Mouse (Mus musculus): ENCODE measurements around the gene Csf2rb2. TPM values are rescaled to one million over a fixed set of nuclear protein-coding genes. Genes with fewer than 3 reads are reported as not detected.
"Not testable (repeated sequence)": the region's sequence is repeated elsewhere in the genome, so short reads cannot be mapped to it uniquely, and the experiment has no call there.

The Csf2rb2 gene
- total RNA-seq, 2 experiments from 2014 or later, result 0.38 to 1.1 TPM

DNA sequence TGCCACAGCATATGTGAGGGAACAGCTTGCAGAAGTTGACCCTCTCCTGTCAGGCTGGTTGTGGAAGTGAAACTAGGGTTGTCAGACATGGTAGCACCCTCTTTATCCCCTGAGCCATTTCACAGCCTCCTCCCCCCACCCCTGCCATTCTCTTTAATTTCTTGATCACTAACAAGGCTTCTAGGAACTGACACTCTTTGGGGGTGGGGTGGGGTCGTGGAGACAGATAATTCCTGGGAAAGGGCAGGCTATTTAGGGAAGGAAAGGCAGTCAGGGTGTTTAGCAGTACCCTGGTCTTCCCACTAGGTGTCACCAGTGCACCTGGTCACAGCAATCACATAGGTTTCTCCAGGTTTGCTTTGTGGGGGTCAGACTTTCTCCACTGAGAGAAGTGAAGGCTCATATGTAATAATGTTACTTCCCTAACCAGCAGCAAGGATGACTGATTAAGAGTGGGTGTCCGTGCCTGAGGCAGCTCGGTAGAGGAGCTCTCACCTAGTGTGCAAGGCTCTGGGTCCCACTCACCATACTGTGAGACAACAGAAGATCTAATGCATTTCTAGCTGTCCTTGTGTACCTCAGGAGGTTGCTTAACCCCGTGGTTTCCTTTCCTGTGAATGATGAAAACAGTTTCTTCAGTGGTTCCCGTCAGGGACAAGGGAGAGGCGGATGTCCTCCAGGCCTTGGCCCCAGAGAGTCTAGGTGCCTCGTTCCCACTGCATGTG, 48.0 kb downstream of the Csf2rb2 start:
- DNase-seq, result no peak

DNA sequence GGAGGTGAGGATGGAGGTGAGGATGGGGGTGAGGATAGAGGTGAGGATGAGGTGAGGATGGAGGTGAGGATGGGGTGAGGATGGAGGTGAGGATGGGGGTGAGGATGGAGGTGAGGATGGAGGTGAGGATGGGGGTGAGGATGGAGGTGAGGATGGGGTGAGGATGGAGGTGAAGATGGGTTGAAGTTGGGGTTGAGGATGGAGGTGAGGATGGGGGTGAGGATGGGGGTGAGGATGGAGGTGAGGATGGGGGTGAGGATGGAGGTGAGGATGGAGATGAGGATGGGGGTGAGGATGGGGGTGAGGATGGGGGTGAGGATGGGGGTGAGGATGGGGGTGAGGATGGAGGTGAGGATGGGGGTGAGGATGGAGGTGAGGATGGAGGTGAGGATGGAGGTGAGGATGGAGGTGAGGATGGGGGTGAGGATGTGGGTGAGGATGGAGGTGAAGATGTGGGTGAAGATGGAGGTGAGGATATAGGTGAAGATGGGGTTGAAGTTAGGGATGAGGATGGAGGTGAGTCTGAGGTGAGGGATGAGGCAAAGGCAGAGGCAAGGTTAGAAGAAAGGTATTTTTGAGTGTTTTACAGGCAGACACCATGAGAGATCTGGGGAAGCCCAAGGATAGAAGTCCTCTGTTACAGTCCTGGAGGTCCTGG, 48.8 kb downstream of the Csf2rb2 start:
- not testable (repeated sequence) for DNase-seq

GRCm38 (mm10) chr15:78254751-78255150, 50.8 kb downstream of the Csf2rb2 start:
- no peak for DNase-seq

DNA sequence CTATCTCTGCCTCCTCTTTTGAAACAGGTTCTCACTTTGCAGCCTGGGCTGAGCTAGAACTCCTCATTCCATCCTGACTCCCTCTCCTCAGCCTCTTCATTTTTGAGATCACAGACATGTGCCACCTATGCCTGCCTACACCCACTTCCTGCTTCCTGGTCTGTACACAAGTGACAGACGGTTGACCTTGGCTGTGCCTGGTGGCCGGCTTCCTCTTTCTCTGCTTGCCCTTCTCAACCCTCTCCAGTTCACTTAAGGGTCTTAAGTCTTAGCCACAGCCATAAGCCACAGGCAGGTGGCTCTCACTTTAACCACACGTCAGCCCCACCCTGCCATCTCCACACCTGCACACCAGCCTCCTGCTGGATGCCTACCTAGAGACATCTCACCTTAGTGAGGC, 57.1 kb downstream of the Csf2rb2 start:
- DNase-seq, result no peak

GRCm38 (mm10) chr15:78247659-78248058, 57.9 kb downstream of the Csf2rb2 start:
- no peak for DNase-seq

DNA sequence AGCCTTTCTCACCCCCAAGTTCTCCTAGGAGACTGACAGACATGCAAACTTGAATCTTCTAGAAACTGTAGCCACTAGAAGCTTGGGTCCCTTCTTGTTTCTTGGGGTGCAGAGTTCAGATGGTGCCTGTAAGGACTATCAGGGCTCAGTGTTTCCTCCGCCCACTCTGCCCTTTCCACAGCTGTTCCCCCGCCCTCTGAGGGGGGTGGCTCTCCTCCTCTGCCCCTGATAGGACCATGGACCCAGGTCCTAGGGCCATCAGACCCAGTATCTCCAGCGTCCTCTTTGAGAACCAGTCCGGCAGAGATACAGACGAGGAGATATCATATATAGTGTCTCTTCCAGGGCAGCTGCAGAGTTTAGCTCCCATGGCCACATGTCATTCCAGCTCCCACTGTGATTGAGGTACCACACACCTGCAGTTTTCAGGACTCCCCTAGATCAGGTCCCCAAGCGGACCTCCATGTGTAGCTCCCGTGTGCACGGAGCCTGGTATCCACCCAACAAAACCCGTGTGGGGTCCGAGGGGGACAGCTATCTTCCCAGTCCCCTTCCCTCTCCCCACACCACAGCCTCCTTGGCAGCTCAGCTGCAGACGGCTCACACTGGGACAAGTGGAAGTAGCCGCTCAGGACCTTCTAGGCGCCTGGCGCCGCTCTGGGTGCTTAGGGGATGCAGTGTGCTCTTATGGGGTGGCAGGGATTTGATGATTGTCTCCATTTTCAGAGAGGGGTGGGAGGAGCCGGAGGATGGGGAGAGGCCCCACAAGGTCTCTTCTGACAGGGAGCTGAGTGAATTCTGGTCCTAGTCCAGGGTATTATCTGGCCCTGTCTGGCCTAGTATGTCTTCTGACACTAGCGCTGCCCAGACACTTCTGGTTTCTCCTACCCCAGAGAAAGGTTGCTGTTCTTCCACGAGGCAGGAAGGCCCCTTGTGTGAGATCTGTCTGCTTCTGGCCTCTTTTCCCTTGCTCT, 59.1 kb downstream of the Csf2rb2 start:
- DNase-seq, result no peak

- no peak for DNase-seq
Observed at GRCm38 (mm10) chr15:78244695-78245492, 60.6 kb downstream of the Csf2rb2 start, which contains the start of gene Ncf4. Gene Ncf4, plus strand, starts transcription at chr15:78244801.

DNA sequence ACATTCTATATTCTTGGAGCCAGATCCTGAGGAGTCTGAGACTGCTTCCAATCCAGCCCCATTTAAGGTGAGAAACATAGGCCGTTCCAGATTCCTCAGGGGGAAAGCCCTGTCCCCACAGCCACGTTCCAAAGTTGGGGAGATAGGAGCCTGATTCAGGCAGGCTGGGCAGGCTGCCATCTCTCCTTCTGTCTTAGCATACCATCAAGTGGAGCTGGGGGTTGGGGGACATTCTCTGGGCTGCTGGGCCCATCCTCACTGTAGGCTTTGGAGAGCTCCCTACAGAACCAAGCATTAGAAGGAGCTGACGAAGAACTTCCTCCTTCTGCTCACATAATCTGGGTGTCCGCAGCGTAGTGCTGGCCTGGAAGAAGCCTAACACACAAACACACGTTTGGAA, 61.7 kb downstream of the Csf2rb2 start:
- DNase-seq, result no peak

GRCm38 (mm10) chr15:78243061-78243460, 62.5 kb downstream of the Csf2rb2 start:
- DNase-seq, result peak; percentile 61

DNA sequence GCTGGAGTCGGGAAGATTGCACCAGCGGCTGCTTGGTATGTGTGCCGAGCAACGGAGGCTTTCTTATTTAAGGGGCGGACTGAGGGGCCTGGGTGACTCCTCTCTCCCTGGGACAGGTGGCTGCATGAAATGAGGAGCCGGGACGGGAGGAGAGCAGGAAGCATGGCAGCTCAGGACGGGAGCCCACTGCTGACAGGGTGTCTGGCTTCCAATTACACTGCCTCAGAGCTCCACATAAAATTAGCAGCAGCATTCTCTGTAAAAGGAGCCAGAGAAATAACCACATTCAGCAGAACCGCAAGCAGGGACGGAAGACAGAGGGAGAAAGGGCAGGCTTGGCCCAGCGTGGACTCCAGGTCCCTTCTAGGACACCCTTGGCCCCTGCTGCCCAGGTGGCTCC, 64.2 kb downstream of the Csf2rb2 start:
- peak; percentile 76 for DNase-seq

GRCm38 (mm10) chr15:78239956-78240617, 65.4 kb downstream of the Csf2rb2 start:
- peak; percentile 68 for DNase-seq

DNA sequence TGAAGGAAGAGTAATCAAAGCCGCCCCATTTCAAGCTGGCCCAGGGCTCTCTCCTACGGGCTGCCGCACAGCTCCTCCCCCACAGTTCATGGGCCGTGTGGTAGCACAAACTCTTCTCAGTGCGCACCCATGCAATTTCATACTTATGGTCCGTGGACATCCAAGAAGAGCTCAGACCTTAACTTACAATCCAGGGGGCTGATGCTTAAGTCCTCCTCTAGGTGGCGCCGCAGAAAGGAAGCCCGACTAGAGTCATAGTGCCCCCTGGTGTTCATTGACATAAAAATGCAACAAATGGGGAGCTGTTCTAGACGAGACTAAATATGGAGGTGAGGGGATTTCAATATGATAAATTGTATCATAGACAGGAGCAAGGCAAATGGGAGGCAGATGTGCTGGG, 66.1 kb downstream of the Csf2rb2 start:
- no peak for DNase-seq

- DNase-seq, result no peak
Observed at GRCm38 (mm10) chr15:78234823-78235509, 70.6 kb downstream of the Csf2rb2 start.

Small RNAs within 50 kb of the gene (microRNA-seq; reads per million reads assigned to microRNA genes)
- 0 reads per million in 2 experiments for gene Mir7676-1 (ENCODE audit: borderline replicate concordance in 2 of 2)
- 0 reads per million in 2 experiments for gene Mir7676-2 (ENCODE audit: borderline replicate concordance in 2 of 2)

Other genes starting within 250 kb of the Csf2rb2 start
- not detected for gene Cacng2, start 185.7 kb downstream of the Csf2rb2 start, total RNA-seq (2021)
- 10 to 100 TPM; 20.2 to 22.5 TPM for gene Ift27, start 131.6 kb downstream of the Csf2rb2 start, total RNA-seq (2021)
- over 10,000 TPM; 18,412 to 20,409 TPM for gene Pvalb, start 99.3 kb downstream of the Csf2rb2 start, total RNA-seq (2021)
- gene Ncf4, start 60.9 kb downstream of the Csf2rb2 start, total RNA-seq (2021), result 1 to 10 TPM; 1.2 to 1.4 TPM
- gene Csf2rb, start 20.0 kb upstream of the Csf2rb2 start, total RNA-seq (2021), result 1 to 10 TPM in 1 of 2 experiments, under 1 TPM in 1; 0.95 to 2.4 TPM
- not detected for gene Tex33, start 90.2 kb upstream of the Csf2rb2 start, total RNA-seq (2021)
- gene Tst, start 100.2 kb upstream of the Csf2rb2 start, total RNA-seq (2021), result 10 to 100 TPM; 18.4 to 26.5 TPM
- 10 to 100 TPM; 55.7 to 56.8 TPM for gene Mpst, start 100.7 kb upstream of the Csf2rb2 start, total RNA-seq (2021)
- gene Kctd17, start 122.8 kb upstream of the Csf2rb2 start, total RNA-seq (2021), result 10 to 100 TPM; 15.8 to 22.8 TPM
- not detected for gene Tmprss6, start 162.9 kb upstream of the Csf2rb2 start, total RNA-seq (2021)
- gene Il2rb, start 189.6 kb upstream of the Csf2rb2 start, total RNA-seq (2021), result not detected
- 10 to 100 TPM; 16.4 to 16.8 TPM for gene C1qtnf6, start 225.7 kb upstream of the Csf2rb2 start, total RNA-seq (2021)
- not detected for gene Sstr3, start 239.0 kb upstream of the Csf2rb2 start, total RNA-seq (2021)